Mouse (Mus musculus) stomach, embryonic 16.5 days (tissue): ENCODE results near the gene Ergic1. TPM values are rescaled to one million over a fixed set of nuclear protein-coding genes. Genes with fewer than 3 reads are reported as not detected.
A peak's percentile ranks its signal among the peaks of the same experiment; 100 is the strongest.

Experiments
- ATAC-seq: fragments of 200-750 bp; cut with Nextera tagmentation; 2 replicates; pipeline ENCODE4 v1.8.0; 2017; ENCODE audit warnings: moderate number of reproducible peaks, moderate TSS enrichment; ENCODE audit not compliant: insufficient read depth, low FRiP score
- H3K27ac ChIP-seq: fragments of 300-500 bp; sonication (generic); 2 replicates; pipeline ENCODE4 v1.5.1; 2014; ENCODE audit warnings: low read length
- H3K27me3 ChIP-seq: fragments of 300-500 bp; sonication (generic); 2 replicates; pipeline ENCODE4 v1.6.1; 2014; ENCODE audit warnings: low read length, control low read depth, mixed read lengths; ENCODE audit not compliant: control insufficient read depth, insufficient read depth
- H3K36me3 ChIP-seq: fragments of 300-500 bp; sonication (generic); 2 replicates; pipeline ENCODE4 v1.6.1; 2014; ENCODE audit warnings: low read length; ENCODE audit not compliant: control insufficient read depth, insufficient read depth
- H3K4me1 ChIP-seq: fragments of 300-500 bp; sonication (generic); 2 replicates; pipeline ENCODE4 v1.6.1; 2014; ENCODE audit warnings: low read length, control low read depth, mixed read lengths; ENCODE audit not compliant: control insufficient read depth, insufficient read depth
- H3K4me2 ChIP-seq: fragments of 300-500 bp; sonication (generic); 2 replicates; pipeline ENCODE4 v1.6.1; 2014; ENCODE audit warnings: low read depth, low read length, mixed read lengths
- H3K4me3 ChIP-seq: fragments of 300-500 bp; sonication (generic); replicated peaks from 2 replicates; pipeline ENCODE4 v1.5.1; 2014; ENCODE audit warnings: mild to moderate bottlenecking, low read length
- H3K9ac ChIP-seq: fragments of 300-500 bp; sonication (generic); 2 replicates; pipeline ENCODE4 v1.6.1; 2014; ENCODE audit warnings: low read length
- H3K9me3 ChIP-seq: fragments of 300-500 bp; sonication (generic); replicated peaks from 2 replicates; pipeline ENCODE4 v1.6.1; 2016; ENCODE audit warnings: low read length, control low read depth; ENCODE audit not compliant: control insufficient read depth
- WGBS: fragments of 180-500 bp; shearing (Covaris S2); extraction: QIAGEN DNeasy Blood & Tissue Kit; methylation state at CpG from one replicate; pipeline ENCODE4 v1.1.7; 2014; 5-methylcytosine and 5-hydroxymethylcytosine counted together
- polyA plus RNA-seq: library from polyadenylated mRNA; unstranded; fragments of >200 nt; fragmentation: Nextera tagmentation; extraction: Ambion mirVana; gene quantifications from 2 replicates; pipeline ENCODE4 v1.2.1, GENCODE M21; 2015

The Ergic1 gene
- polyA plus RNA-seq, 1 experiment from 2014 or later, result 111 TPM

- Histone ChIP-seq H3K4me3 (no peak overlapping the region), H3K4me1 (peaks cover 13% of the 10 kb centered on the region), H3K27ac (peak overlapping the region; percentile 25; the same call in 1 of the 2 replicates), H3K9ac (no peak overlapping the region), H3K4me2 (no peak overlapping the region), H3K9me3 (no peaks in the 10 kb centered on the region), H3K27me3 (no peaks in the 10 kb centered on the region), H3K36me3 (no peaks in the 10 kb centered on the region)
- ATAC-seq, result no peak
- WGBS, result 11% methylated on average over 12 of the region's 12 CpGs
These were observed 12.0 kb upstream of the Ergic1 start for GRCm38 (mm10) chr17:26549148-26549809.

- no peaks in the 10 kb centered on the region for H3K27me3 ChIP-seq
- H3K4me3 ChIP-seq, result no peak overlapping the region
- no peaks in the 10 kb centered on the region for H3K36me3 ChIP-seq
- H3K9me3 ChIP-seq, result no peaks in the 10 kb centered on the region
- no peak overlapping the region for H3K4me2 ChIP-seq
- H3K27ac ChIP-seq, result no peak overlapping the region
- 80% methylated on average over 6 of the region's 6 CpGs for WGBS
- peaks cover 13% of the 10 kb centered on the region for H3K4me1 ChIP-seq
- H3K9ac ChIP-seq, result no peak overlapping the region
- ATAC-seq, result no peak
These were observed 10.2 kb upstream of the Ergic1 start for GRCm38 (mm10) chr17:26551104-26551503.

- Histone ChIP-seq H3K4me2 (no peak overlapping the region), H3K36me3 (no peaks in the 10 kb centered on the region), H3K4me3 (no peak overlapping the region), H3K27ac (no peak overlapping the region), H3K9ac (no peak overlapping the region), H3K4me1 (peaks cover 7% of the 10 kb centered on the region; the same call in 1 of the 2 replicates), H3K9me3 (no peaks in the 10 kb centered on the region), H3K27me3 (no peaks in the 10 kb centered on the region)
- 68% methylated on average over 3 of the region's 3 CpGs for WGBS
- no peak for ATAC-seq
These were observed 8.3 kb upstream of the Ergic1 start for GRCm38 (mm10) chr17:26553033-26553432.

- H3K9me3 ChIP-seq, result no peaks in the 10 kb centered on the region
- peak overlapping the region; percentile 83 for H3K27ac ChIP-seq
- no peaks in the 10 kb centered on the region for H3K27me3 ChIP-seq
- peak overlapping the region; percentile 80 for H3K4me3 ChIP-seq
- no peaks in the 10 kb centered on the region for H3K36me3 ChIP-seq
- H3K4me1 ChIP-seq, result peaks cover 23% of the 10 kb centered on the region
- ATAC-seq, result peak; percentile 6; the same call in 1 of the 2 replicates
- peak overlapping the region; percentile 92 for H3K4me2 ChIP-seq
- H3K9ac ChIP-seq, result peak overlapping the region; percentile 95
- WGBS, result 33% methylated on average over 9 of the region's 9 CpGs
These were observed 581 bp upstream of the Ergic1 start for GRCm38 (mm10) chr17:26560526-26561289.

- Histone ChIP-seq H3K36me3 (no peaks in the 10 kb centered on the region), H3K27me3 (no peaks in the 10 kb centered on the region), H3K27ac (peak within 1 kb of the TSS; percentile 83), H3K9ac (peak within 1 kb of the TSS; percentile 95), H3K4me2 (peak within 1 kb of the TSS; percentile 92), H3K4me3 (peak within 1 kb of the TSS; percentile 80), H3K9me3 (peaks cover 6% of the 10 kb centered on the region; the same call in 1 of the 2 replicates), H3K4me1 (peaks cover 23% of the 10 kb centered on the region)
- peak; percentile 45; the same call in 1 of the 2 replicates for ATAC-seq
- under 1% methylated on average over 25 of the region's 25 CpGs for WGBS
These were observed 427 bp downstream of the Ergic1 start, which contains the start of gene Dusp1 for GRCm38 (mm10) chr17:26561651-26562181. Gene Dusp1 (minus strand): TSS chr17:26562128.

GRCm38 (mm10) chr17:26562292-26562691 is 1.0 kb downstream of the Ergic1 start:
- Histone ChIP-seq H3K27me3 (no peaks in the 10 kb centered on the region), H3K9ac (peak overlapping the region; percentile 95), H3K4me1 (peaks cover 27% of the 10 kb centered on the region), H3K27ac (peak overlapping the region; percentile 65), H3K9me3 (peaks cover 6% of the 10 kb centered on the region; the same call in 1 of the 2 replicates), H3K4me2 (peak overlapping the region; percentile 92), H3K4me3 (peak overlapping the region; percentile 80), H3K36me3 (no peaks in the 10 kb centered on the region)
- 68% methylated on average over 4 of the region's 4 CpGs for WGBS
- no peak for ATAC-seq

- Histone ChIP-seq H3K9ac (peak overlapping the region; percentile 41; the same call in 1 of the 2 replicates), H3K27me3 (no peaks in the 10 kb centered on the region), H3K27ac (no peak overlapping the region; the same call in 1 of the 2 replicates), H3K4me1 (peaks cover 28% of the 10 kb centered on the region), H3K9me3 (peaks cover 6% of the 10 kb centered on the region; the same call in 1 of the 2 replicates), H3K36me3 (peaks cover 10% of the 10 kb centered on the region; the same call in 1 of the 2 replicates), H3K4me2 (peak overlapping the region; percentile 92; the same call in 1 of the 2 replicates), H3K4me3 (no peak overlapping the region)
- WGBS, result 77% methylated on average over 6 of the region's 6 CpGs
- no peak for ATAC-seq
These were observed 2.2 kb downstream of the Ergic1 start for GRCm38 (mm10) chr17:26563476-26563875.

GRCm38 (mm10) chr17:26564439-26564838 is 3.1 kb downstream of the Ergic1 start:
- Histone ChIP-seq H3K4me3 (no peak overlapping the region), H3K27ac (peak overlapping the region; percentile 69; the same call in 1 of the 2 replicates), H3K4me1 (peaks cover 28% of the 10 kb centered on the region), H3K4me2 (peak overlapping the region; percentile 31; the same call in 1 of the 2 replicates), H3K9ac (peak overlapping the region; percentile 33), H3K27me3 (no peaks in the 10 kb centered on the region), H3K9me3 (peaks cover 6% of the 10 kb centered on the region; the same call in 1 of the 2 replicates), H3K36me3 (peaks cover 12% of the 10 kb centered on the region; the same call in 1 of the 2 replicates)
- ATAC-seq, result peak; percentile 28; the same call in 1 of the 2 replicates
- WGBS, result 68% methylated on average over 9 of the region's 9 CpGs
